ENCODE assay signal across 8 mouse cellular contexts in the genomic region with DNA sequence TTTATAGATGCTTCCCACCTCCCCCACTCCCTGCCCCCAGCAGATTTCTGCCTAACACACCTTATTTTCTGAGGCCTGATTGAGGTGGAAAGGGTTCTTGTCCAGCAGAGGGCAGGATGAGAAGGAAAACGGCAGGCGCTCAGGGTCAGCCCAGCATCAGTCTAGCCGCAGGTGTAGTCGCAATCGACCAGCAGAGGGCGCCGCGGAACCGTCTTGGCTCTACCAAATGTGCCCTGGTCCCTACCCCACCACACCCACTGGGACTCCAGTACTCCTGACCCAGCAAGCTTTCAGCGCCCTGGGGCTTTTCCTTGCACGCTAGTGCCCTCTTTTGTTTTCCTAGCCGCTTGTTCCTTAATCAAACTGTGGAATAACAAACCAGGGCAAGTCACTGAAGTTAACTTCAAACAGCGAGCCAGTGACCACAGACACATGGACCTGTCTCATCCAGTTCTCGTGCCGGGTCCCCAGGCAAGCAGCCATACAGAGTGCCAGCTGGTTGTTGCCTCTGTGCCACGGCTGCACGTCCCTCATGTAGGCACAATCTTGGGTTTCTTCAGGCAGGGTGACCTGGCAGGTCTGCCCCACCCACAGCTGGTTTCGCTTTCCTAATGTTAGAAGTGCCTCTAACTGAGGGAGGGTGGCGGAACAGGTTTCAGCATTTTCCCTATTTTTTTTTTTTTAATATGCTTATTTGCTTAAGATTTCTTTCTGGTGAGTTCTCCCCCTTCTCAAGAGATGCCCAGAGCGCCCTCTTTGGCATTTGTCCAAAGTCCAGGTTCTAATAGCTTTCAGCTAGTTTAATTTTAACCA. TPM values are rescaled to one million over a fixed set of nuclear protein-coding genes. Genes with fewer than 3 reads are reported as not detected.
DNase-seq lines count a peak whose midpoint lies in the region; ATAC-seq lines count a peak whose summit lies in the region.

No protein-coding gene starts in this region.

- 15% methylated on average over 20 of the region's 20 CpGs for WGBS in embryonic facial prominence, embryonic 11.5 days
- WGBS in limb, embryonic 10.5 days, result 19% methylated on average over 20 of the region's 20 CpGs
- 13% methylated on average over 20 of the region's 20 CpGs for WGBS in midbrain, embryonic 12.5 days

- H3K4me2 ChIP-seq in embryonic facial prominence, embryonic 11.5 days (ENCODE audit: low read depth, low read length), result no peak overlapping the region
- peak overlapping the region; percentile 37 for H3K4me2 ChIP-seq in midbrain, embryonic 12.5 days (replicated peaks)

- H3K4me3 ChIP-seq in embryonic facial prominence, embryonic 11.5 days (ENCODE audit: low read depth, low read length), result no peak overlapping the region
- peak overlapping the region; percentile 1; the same call in 1 of the 2 replicates for H3K4me3 ChIP-seq in limb, embryonic 10.5 days
- H3K4me3 ChIP-seq in midbrain, embryonic 12.5 days, result 0 out of 2 replicates have a peak overlapping the region, but pooled peaks have one; percentile 9

- no peak overlapping the region for H3K9ac ChIP-seq in embryonic facial prominence, embryonic 11.5 days (replicated peaks; ENCODE audit: low read length)
- no peak overlapping the region for H3K9ac ChIP-seq in midbrain, embryonic 12.5 days (replicated peaks)

- H3K9me3 ChIP-seq in embryonic facial prominence, embryonic 11.5 days (replicated peaks; ENCODE audit: control insufficient read depth, low read length), result no peaks in the 10 kb centered on the region
- no peaks in the 10 kb centered on the region for H3K9me3 ChIP-seq in limb, embryonic 10.5 days (replicated peaks)
- H3K9me3 ChIP-seq in midbrain, embryonic 12.5 days, result no peaks in the 10 kb centered on the region

- H3K27ac ChIP-seq in embryonic facial prominence, embryonic 11.5 days (replicated peaks; ENCODE audit: low read depth, low read length), result no peak overlapping the region
- no peak overlapping the region for H3K27ac ChIP-seq in limb, embryonic 10.5 days
- peak overlapping the region; percentile 40 for H3K27ac ChIP-seq in midbrain, embryonic 12.5 days (replicated peaks)

- H3K36me3 ChIP-seq in embryonic facial prominence, embryonic 11.5 days (replicated peaks; ENCODE audit: control insufficient read depth, insufficient read depth, low read depth, low read length), result no peaks in the 10 kb centered on the region
- H3K36me3 ChIP-seq in limb, embryonic 10.5 days, result no peaks in the 10 kb centered on the region
- no peaks in the 10 kb centered on the region for H3K36me3 ChIP-seq in midbrain, embryonic 12.5 days

- DNase-seq in 3134 (ENCODE audit: extremely low read depth, insufficient read length, low spot score), result peak; percentile 92
- peak; percentile 98 for DNase-seq in adrenal gland, postnatal 25 days
- DNase-seq in embryonic facial prominence, embryonic 11.5 days (ENCODE audit: low spot score), result peak; percentile 96
- DNase-seq in heart, adult 18-20 months, result peak; percentile 96 to 99
- DNase-seq in kidney, adult 18-20 months, result peak; percentile 99
- peak; percentile 99 for DNase-seq in limb, embryonic 10.5 days (ENCODE audit: low spot score)
- peak; percentile 91 for DNase-seq in skeletal muscle tissue, adult 2 months (ENCODE audit: low read depth, low spot score)

- H3K27me3 ChIP-seq in embryonic facial prominence, embryonic 11.5 days (ENCODE audit: control insufficient read depth, insufficient read depth, low read length), result no peaks in the 10 kb centered on the region; the same call in 1 of the 2 replicates
- peaks cover 9% of the 10 kb centered on the region for H3K27me3 ChIP-seq in limb, embryonic 10.5 days (ENCODE audit: low read depth, poor library complexity, severe bottlenecking)
- peaks cover 23% of the 10 kb centered on the region for H3K27me3 ChIP-seq in midbrain, embryonic 12.5 days

- no peaks in the 10 kb centered on the region for H3K4me1 ChIP-seq in embryonic facial prominence, embryonic 11.5 days (ENCODE audit: control insufficient read depth, insufficient read depth, low read length)
- peaks cover 11% of the 10 kb centered on the region for H3K4me1 ChIP-seq in limb, embryonic 10.5 days
- peaks cover 20% of the 10 kb centered on the region for H3K4me1 ChIP-seq in midbrain, embryonic 12.5 days

- ATAC-seq in embryonic facial prominence, embryonic 11.5 days (replicated peaks; ENCODE audit: insufficient number of reproducible peaks, low FRiP score, low TSS enrichment, low read depth), result peak; percentile 95
- peak; percentile 90 for ATAC-seq in midbrain, embryonic 12.5 days (ENCODE audit: low FRiP score, low read depth)

RNA-seq across cellular contexts. Expression of a gene that starts 19.2 kb away (rescaled TPM):
- 13.1 and 18.4 TPM in 2 replicates for total RNA-seq in adrenal gland, postnatal 25 days (2021)
- polyA plus RNA-seq in embryonic facial prominence, embryonic 11.5 days (2014; fragmentation: Nextera tagmentation; extraction: Ambion mirVana), result 8.7 and 9.8 TPM in 2 replicates
- total RNA-seq in heart, adult 18-20 months (2021), result 1 to 10 TPM; 4.2 to 4.3 TPM
- polyA plus RNA-seq in limb, embryonic 10.5 days (2016; fragmentation: Nextera tagmentation; extraction: Ambion mirVana), result 4.1 and 7.0 TPM in 2 replicates
- 35.9 and 36.0 TPM in 2 replicates for polyA plus RNA-seq in midbrain, embryonic 12.5 days (2016; fragmentation: Nextera tagmentation; extraction: Ambion mirVana)

RNA-seq across cellular contexts. Expression of a gene that starts 25.9 kb away (rescaled TPM):
- total RNA-seq in adrenal gland, postnatal 25 days (2021), result 2.2 and 3.7 TPM in 2 replicates
- polyA plus RNA-seq in embryonic facial prominence, embryonic 11.5 days (2014; fragmentation: Nextera tagmentation; extraction: Ambion mirVana), result not detected in 2 replicates
- under 1 TPM; 0.35 to 0.57 TPM for total RNA-seq in heart, adult 18-20 months (2021)
- not detected in 2 replicates for polyA plus RNA-seq in limb, embryonic 10.5 days (2016; fragmentation: Nextera tagmentation; extraction: Ambion mirVana)
- polyA plus RNA-seq in midbrain, embryonic 12.5 days (2016; fragmentation: Nextera tagmentation; extraction: Ambion mirVana), result 0.22 TPM in 1 of 2 replicates, not detected in the other

RNA-seq across cellular contexts. Expression of a gene that starts 30.9 kb away (rescaled TPM):
- not detected in 2 replicates for total RNA-seq in adrenal gland, postnatal 25 days (2021)
- 0.62 and 1.4 TPM in 2 replicates for polyA plus RNA-seq in embryonic facial prominence, embryonic 11.5 days (2014; fragmentation: Nextera tagmentation; extraction: Ambion mirVana)
- not detected for total RNA-seq in heart, adult 18-20 months (2021)
- 0.74 and 0.86 TPM in 2 replicates for polyA plus RNA-seq in limb, embryonic 10.5 days (2016; fragmentation: Nextera tagmentation; extraction: Ambion mirVana)
- 0.08 and 0.14 TPM in 2 replicates for polyA plus RNA-seq in midbrain, embryonic 12.5 days (2016; fragmentation: Nextera tagmentation; extraction: Ambion mirVana)

RNA-seq across cellular contexts. Expression of a gene that starts 38.3 kb away (rescaled TPM):
- 13.1 and 16.4 TPM in 2 replicates for total RNA-seq in adrenal gland, postnatal 25 days (2021)
- 1.7 and 2.1 TPM in 2 replicates for polyA plus RNA-seq in embryonic facial prominence, embryonic 11.5 days (2014; fragmentation: Nextera tagmentation; extraction: Ambion mirVana)
- total RNA-seq in heart, adult 18-20 months (2021), result 1 to 10 TPM; 2.8 to 4.3 TPM
- polyA plus RNA-seq in limb, embryonic 10.5 days (2016; fragmentation: Nextera tagmentation; extraction: Ambion mirVana), result 1.2 and 1.4 TPM in 2 replicates
- 2.2 and 2.6 TPM in 2 replicates for polyA plus RNA-seq in midbrain, embryonic 12.5 days (2016; fragmentation: Nextera tagmentation; extraction: Ambion mirVana)

RNA-seq across cellular contexts. Expression of a gene that starts 39.3 kb away (rescaled TPM):
- 625 and 632 TPM in 2 replicates for total RNA-seq in adrenal gland, postnatal 25 days (2021)
- polyA plus RNA-seq in embryonic facial prominence, embryonic 11.5 days (2014; fragmentation: Nextera tagmentation; extraction: Ambion mirVana), result 3,308 and 3,397 TPM in 2 replicates
- 100 to 1,000 TPM; 184 to 211 TPM for total RNA-seq in heart, adult 18-20 months (2021)
- polyA plus RNA-seq in limb, embryonic 10.5 days (2016; fragmentation: Nextera tagmentation; extraction: Ambion mirVana), result 3,106 and 3,128 TPM in 2 replicates
- polyA plus RNA-seq in midbrain, embryonic 12.5 days (2016; fragmentation: Nextera tagmentation; extraction: Ambion mirVana), result 3,169 and 3,187 TPM in 2 replicates
